Mouse (Mus musculus): Measurements from ENCODE around the gene Rbfox1. TPM values are rescaled to one million over a fixed set of nuclear protein-coding genes. Genes with fewer than 3 reads are reported as not detected.
A peak's percentile ranks its signal among the peaks of the same experiment; 100 is the strongest.

The Rbfox1 gene
- polyA plus RNA-seq, 1 experiment from 2014 or later: 7.5 TPM

- no peak overlapping the region for H3K4me3 ChIP-seq (ENCODE audit: low read length)
- ATAC-seq (ENCODE audit: low FRiP score, low TSS enrichment): no peak
- no peak overlapping the region for H3K9ac ChIP-seq (ENCODE audit: low read depth, low read length)
Measured at GRCm38 (mm10) chr16:7106450-7107015, 1221.4 kb downstream of the Rbfox1 start.

GRCm38 (mm10) chr16:7115945-7116344, 1230.8 kb downstream of the Rbfox1 start:
- no peak overlapping the region for H3K4me3 ChIP-seq (ENCODE audit: low read length)
- H3K4me2 ChIP-seq (replicated peaks; ENCODE audit: low read depth, low read length): no peak overlapping the region
- WGBS: 78% methylated on average over 3 of the region's 3 CpGs
- no peaks in the 10 kb centered on the region for H3K27me3 ChIP-seq (ENCODE audit: control insufficient read depth, insufficient read depth, low read length)
- no peaks in the 10 kb centered on the region for H3K9me3 ChIP-seq (ENCODE audit: control insufficient read depth, low read length)
- H3K27ac ChIP-seq (ENCODE audit: low read depth, low read length): no peak overlapping the region
- no peaks in the 10 kb centered on the region for H3K4me1 ChIP-seq (ENCODE audit: control insufficient read depth, insufficient read depth, low read length)
- no peak for ATAC-seq (ENCODE audit: low FRiP score, low TSS enrichment)
- H3K36me3 ChIP-seq (ENCODE audit: control insufficient read depth, insufficient read depth, low read length): no peaks in the 10 kb centered on the region
- H3K9ac ChIP-seq (ENCODE audit: low read depth, low read length): no peak overlapping the region

More at GRCm38 (mm10) chr16:7106450-7107015, 1221.4 kb downstream of the Rbfox1 start:
- Histone ChIP-seq H3K9me3 (ENCODE audit: control insufficient read depth, low read length) (no peaks in the 10 kb centered on the region), H3K27me3 (ENCODE audit: control insufficient read depth, insufficient read depth, low read length) (no peaks in the 10 kb centered on the region), H3K27ac (ENCODE audit: low read depth, low read length) (no peak overlapping the region), H3K4me2 (replicated peaks; ENCODE audit: low read depth, low read length) (no peak overlapping the region), H3K4me1 (ENCODE audit: control insufficient read depth, insufficient read depth, low read length) (no peaks in the 10 kb centered on the region), H3K36me3 (ENCODE audit: control insufficient read depth, insufficient read depth, low read length) (no peaks in the 10 kb centered on the region)
- 94% methylated on average over 5 of the region's 5 CpGs for WGBS

GRCm38 (mm10) chr16:7129591-7129990, 1244.4 kb downstream of the Rbfox1 start:
- H3K4me1 ChIP-seq (ENCODE audit: control insufficient read depth, insufficient read depth, low read length): no peaks in the 10 kb centered on the region
- WGBS: 89% methylated on average over 5 of the region's 5 CpGs
- H3K27ac ChIP-seq (ENCODE audit: low read depth, low read length): no peak overlapping the region
- H3K27me3 ChIP-seq (ENCODE audit: control insufficient read depth, insufficient read depth, low read length): no peaks in the 10 kb centered on the region
- no peak overlapping the region for H3K9ac ChIP-seq (ENCODE audit: low read depth, low read length)
- H3K36me3 ChIP-seq (ENCODE audit: control insufficient read depth, insufficient read depth, low read length): no peaks in the 10 kb centered on the region
- no peaks in the 10 kb centered on the region for H3K9me3 ChIP-seq (ENCODE audit: control insufficient read depth, low read length)
- H3K4me3 ChIP-seq (ENCODE audit: low read length): no peak overlapping the region
- no peak overlapping the region for H3K4me2 ChIP-seq (replicated peaks; ENCODE audit: low read depth, low read length)
- no peak for ATAC-seq (ENCODE audit: low FRiP score, low TSS enrichment)

- no peaks in the 10 kb centered on the region for H3K9me3 ChIP-seq (ENCODE audit: control insufficient read depth, low read length)
- no peaks in the 10 kb centered on the region for H3K4me1 ChIP-seq (ENCODE audit: control insufficient read depth, insufficient read depth, low read length)
- H3K27ac ChIP-seq (ENCODE audit: low read depth, low read length): no peak overlapping the region
- H3K4me3 ChIP-seq (ENCODE audit: low read length): no peak overlapping the region
- ATAC-seq (ENCODE audit: low FRiP score, low TSS enrichment): no peak
- no peak overlapping the region for H3K4me2 ChIP-seq (replicated peaks; ENCODE audit: low read depth, low read length)
- H3K36me3 ChIP-seq (ENCODE audit: control insufficient read depth, insufficient read depth, low read length): no peaks in the 10 kb centered on the region
- WGBS: 71% methylated on average over 1 of the region's 1 CpGs
- H3K9ac ChIP-seq (ENCODE audit: low read depth, low read length): no peak overlapping the region
- no peaks in the 10 kb centered on the region for H3K27me3 ChIP-seq (ENCODE audit: control insufficient read depth, insufficient read depth, low read length)
Measured at GRCm38 (mm10) chr16:7132434-7132833, 1247.3 kb downstream of the Rbfox1 start.

- H3K4me2 ChIP-seq (replicated peaks; ENCODE audit: low read depth, low read length): no peak overlapping the region
- ATAC-seq (ENCODE audit: low FRiP score, low TSS enrichment): peak; percentile 66; the same call in 1 of the 2 replicates
- no peak overlapping the region for H3K9ac ChIP-seq (ENCODE audit: low read depth, low read length)
- WGBS: 44% methylated on average over 1 of the region's 1 CpGs
- H3K4me3 ChIP-seq (ENCODE audit: low read length): no peak overlapping the region
- H3K36me3 ChIP-seq (ENCODE audit: control insufficient read depth, insufficient read depth, low read length): no peaks in the 10 kb centered on the region
- H3K27me3 ChIP-seq (ENCODE audit: control insufficient read depth, insufficient read depth, low read length): no peaks in the 10 kb centered on the region
- no peaks in the 10 kb centered on the region for H3K4me1 ChIP-seq (ENCODE audit: control insufficient read depth, insufficient read depth, low read length)
- H3K27ac ChIP-seq (ENCODE audit: low read depth, low read length): no peak overlapping the region
- H3K9me3 ChIP-seq (ENCODE audit: control insufficient read depth, low read length): no peaks in the 10 kb centered on the region
Measured at GRCm38 (mm10) chr16:7136971-7137370, 1251.8 kb downstream of the Rbfox1 start.

- 96% methylated on average over 2 of the region's 2 CpGs for WGBS
- H3K36me3 ChIP-seq (ENCODE audit: control insufficient read depth, insufficient read depth, low read length): no peaks in the 10 kb centered on the region
- H3K9ac ChIP-seq (ENCODE audit: low read depth, low read length): no peak overlapping the region
- H3K4me1 ChIP-seq (ENCODE audit: control insufficient read depth, insufficient read depth, low read length): no peaks in the 10 kb centered on the region
- H3K4me3 ChIP-seq (ENCODE audit: low read length): no peak overlapping the region
- ATAC-seq (ENCODE audit: low FRiP score, low TSS enrichment): no peak
- no peaks in the 10 kb centered on the region for H3K27me3 ChIP-seq (ENCODE audit: control insufficient read depth, insufficient read depth, low read length)
- H3K4me2 ChIP-seq (replicated peaks; ENCODE audit: low read depth, low read length): no peak overlapping the region
- no peaks in the 10 kb centered on the region for H3K9me3 ChIP-seq (ENCODE audit: control insufficient read depth, low read length)
- no peak overlapping the region for H3K27ac ChIP-seq (ENCODE audit: low read depth, low read length)
Measured at GRCm38 (mm10) chr16:7139480-7139879, 1254.3 kb downstream of the Rbfox1 start.

- no peaks in the 10 kb centered on the region for H3K36me3 ChIP-seq (ENCODE audit: control insufficient read depth, insufficient read depth, low read length)
- 45% methylated on average over 8 of the region's 8 CpGs for WGBS
- H3K4me3 ChIP-seq (ENCODE audit: low read length): no peak overlapping the region
- no peak overlapping the region for H3K4me2 ChIP-seq (replicated peaks; ENCODE audit: low read depth, low read length)
- ATAC-seq (ENCODE audit: low FRiP score, low TSS enrichment): no peak
- H3K27ac ChIP-seq (ENCODE audit: low read depth, low read length): no peak overlapping the region
- H3K9ac ChIP-seq (ENCODE audit: low read depth, low read length): no peak overlapping the region
- no peaks in the 10 kb centered on the region for H3K27me3 ChIP-seq (ENCODE audit: control insufficient read depth, insufficient read depth, low read length)
- no peaks in the 10 kb centered on the region for H3K9me3 ChIP-seq (ENCODE audit: control insufficient read depth, low read length)
- peaks cover 1% of the 10 kb centered on the region; the same call in 1 of the 2 replicates for H3K4me1 ChIP-seq (ENCODE audit: control insufficient read depth, insufficient read depth, low read length)
Measured at GRCm38 (mm10) chr16:7140909-7141308, 1255.8 kb downstream of the Rbfox1 start.

- H3K36me3 ChIP-seq (ENCODE audit: control insufficient read depth, insufficient read depth, low read length): no peaks in the 10 kb centered on the region
- no peaks in the 10 kb centered on the region for H3K27me3 ChIP-seq (ENCODE audit: control insufficient read depth, insufficient read depth, low read length)
- H3K4me2 ChIP-seq (replicated peaks; ENCODE audit: low read depth, low read length): no peak overlapping the region
- WGBS: 69% methylated on average over 10 of the region's 10 CpGs
- no peak overlapping the region for H3K27ac ChIP-seq (ENCODE audit: low read depth, low read length)
- H3K9me3 ChIP-seq (ENCODE audit: control insufficient read depth, low read length): no peaks in the 10 kb centered on the region
- H3K4me3 ChIP-seq (ENCODE audit: low read length): no peak overlapping the region
- peaks cover 27% of the 10 kb centered on the region; the same call in 1 of the 2 replicates for H3K4me1 ChIP-seq (ENCODE audit: control insufficient read depth, insufficient read depth, low read length)
- no peak overlapping the region for H3K9ac ChIP-seq (ENCODE audit: low read depth, low read length)
- no peak for ATAC-seq (ENCODE audit: low FRiP score, low TSS enrichment)
Measured at GRCm38 (mm10) chr16:7145505-7145904, 1260.3 kb downstream of the Rbfox1 start.

- H3K9ac ChIP-seq (ENCODE audit: low read depth, low read length): no peak overlapping the region
- no peaks in the 10 kb centered on the region for H3K9me3 ChIP-seq (ENCODE audit: control insufficient read depth, low read length)
- peaks cover 33% of the 10 kb centered on the region; the same call in 1 of the 2 replicates for H3K4me1 ChIP-seq (ENCODE audit: control insufficient read depth, insufficient read depth, low read length)
- H3K36me3 ChIP-seq (ENCODE audit: control insufficient read depth, insufficient read depth, low read length): no peaks in the 10 kb centered on the region
- WGBS: 24% methylated on average over 6 of the region's 6 CpGs
- H3K27ac ChIP-seq (ENCODE audit: low read depth, low read length): peak overlapping the region; percentile 14; the same call in 1 of the 2 replicates
- H3K4me3 ChIP-seq (ENCODE audit: low read length): no peak overlapping the region
- H3K4me2 ChIP-seq (replicated peaks; ENCODE audit: low read depth, low read length): 0 out of 2 replicates have a peak overlapping the region, but pooled peaks have one; percentile 0
- no peaks in the 10 kb centered on the region for H3K27me3 ChIP-seq (ENCODE audit: control insufficient read depth, insufficient read depth, low read length)
- ATAC-seq (ENCODE audit: low FRiP score, low TSS enrichment): peak; percentile 51; the same call in 1 of the 2 replicates
Measured at GRCm38 (mm10) chr16:7146454-7146853, 1261.3 kb downstream of the Rbfox1 start.

All from kidney, embryonic 14.5 days (tissue).